Mouse (Mus musculus) neural tube, embryonic 11.5 days (tissue): ENCODE measurements around the gene Pcdh15. TPM values are rescaled to one million over a fixed set of nuclear protein-coding genes. Genes with fewer than 3 reads are reported as not detected.

ENCODE experiments used
- ATAC-seq: fragments of 200-750 bp; cut with Nextera tagmentation; 2 replicates; pipeline ENCODE4 v1.8.0; 2017; ENCODE audit warnings: moderate number of reproducible peaks, mild to moderate bottlenecking, moderate TSS enrichment, moderate library complexity; ENCODE audit not compliant: insufficient read depth, low FRiP score, low TSS enrichment
- DNase-seq: peaks from one replicate; pipeline ENCODE4 v3.0.0-alpha.2; 2015; ENCODE audit warnings: low spot score
- H3K27ac ChIP-seq: fragments of 300-500 bp; sonication (generic); 2 replicates; pipeline ENCODE4 v1.5.1; 2014; ENCODE audit warnings: low read depth, mild to moderate bottlenecking, low read length
- H3K27me3 ChIP-seq: fragments of 300-500 bp; sonication (generic); 2 replicates; pipeline ENCODE4 v1.6.1; 2014; ENCODE audit warnings: mild to moderate bottlenecking, low read length, mixed read lengths; ENCODE audit not compliant: control insufficient read depth, insufficient read depth
- H3K36me3 ChIP-seq: fragments of 300-500 bp; sonication (generic); 2 replicates; pipeline ENCODE4 v1.6.1; 2014; ENCODE audit warnings: mild to moderate bottlenecking, low read length, moderate library complexity, mixed read lengths; ENCODE audit not compliant: control insufficient read depth, insufficient read depth
- H3K4me1 ChIP-seq: fragments of 300-500 bp; sonication (generic); 2 replicates; pipeline ENCODE4 v1.6.1; 2014; ENCODE audit warnings: low read length, mixed read lengths; ENCODE audit not compliant: control insufficient read depth, insufficient read depth
- H3K4me2 ChIP-seq: fragments of 300-500 bp; sonication (generic); 2 replicates; pipeline ENCODE4 v1.6.1; 2014; ENCODE audit warnings: low read depth, mild to moderate bottlenecking, moderate library complexity
- H3K4me3 ChIP-seq: fragments of 300-500 bp; sonication (generic); 2 replicates; pipeline ENCODE4 v1.5.1; 2014; ENCODE audit warnings: low read depth, low read length
- H3K9ac ChIP-seq: fragments of 300-500 bp; sonication (generic); 2 replicates; pipeline ENCODE4 v1.6.1; 2014; ENCODE audit warnings: mild to moderate bottlenecking, low read length
- H3K9me3 ChIP-seq: fragments of 300-500 bp; sonication (generic); 2 replicates; pipeline ENCODE4 v1.6.1; 2016; ENCODE audit warnings: low read length; ENCODE audit not compliant: control insufficient read depth
- WGBS: fragments of 180-500 bp; shearing (Covaris S2); extraction: QIAGEN DNeasy Blood & Tissue Kit; methylation state at CpG from one replicate; pipeline ENCODE4 v1.1.7; 2014; 5-methylcytosine and 5-hydroxymethylcytosine counted together
- polyA plus RNA-seq: library from polyadenylated mRNA; unstranded; fragments of >200 nt; fragmentation: Nextera tagmentation; extraction: Ambion mirVana; gene quantifications from 2 replicates; pipeline ENCODE4 v1.2.1, GENCODE M21; 2014

The Pcdh15 gene
- polyA plus RNA-seq, 1 experiment from 2014 or later: 1.9 TPM

DNA sequence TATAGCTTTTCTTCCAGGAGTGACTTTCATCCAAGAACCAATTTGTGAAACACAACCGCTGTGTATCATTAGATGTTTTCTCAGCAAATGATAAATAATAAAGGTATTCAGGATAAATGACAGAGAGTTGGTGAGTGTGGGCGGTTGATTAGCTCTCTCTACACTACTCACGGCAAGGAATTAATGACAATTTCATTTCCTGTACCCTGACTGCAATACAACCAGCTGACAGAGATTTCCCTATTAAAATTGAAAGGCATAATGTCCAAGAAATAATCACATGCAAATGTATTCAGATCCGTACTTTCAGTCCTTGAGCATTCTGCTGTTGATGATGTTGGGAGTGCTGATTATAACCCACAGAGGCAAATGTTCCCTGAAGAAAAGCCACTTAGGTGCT is 181.3 kb downstream of the Pcdh15 start:
- Histone ChIP-seq H3K27me3 (no peaks in the 10 kb centered on the region), H3K4me1 (no peaks in the 10 kb centered on the region), H3K9me3 (no peaks in the 10 kb centered on the region), H3K4me2 (no peak overlapping the region), H3K4me3 (no peak overlapping the region), H3K9ac (no peak overlapping the region), H3K27ac (no peak overlapping the region), H3K36me3 (no peaks in the 10 kb centered on the region)
- ATAC-seq (no peak), DNase-seq (no peak)
- 95% methylated on average over 4 of the region's 4 CpGs for WGBS

DNA sequence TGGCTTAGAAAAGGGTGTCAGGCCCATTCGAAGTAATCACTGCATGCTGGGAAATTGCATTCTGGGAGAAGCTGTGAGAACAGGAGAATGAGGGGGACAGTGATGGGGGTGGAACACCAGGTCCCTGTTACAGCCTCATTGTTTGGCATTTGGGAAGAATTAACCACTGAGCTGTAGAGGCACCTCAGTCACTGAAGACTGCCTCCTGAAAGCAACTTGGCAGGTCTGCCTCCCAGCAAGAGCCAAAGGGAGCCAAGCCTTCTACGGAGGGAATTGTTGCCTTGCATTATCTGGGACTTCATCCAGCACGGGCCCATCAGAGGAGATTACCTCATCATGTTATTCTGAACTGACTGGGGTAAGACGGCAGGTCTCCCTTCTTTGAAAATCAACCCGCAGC is 197.3 kb downstream of the Pcdh15 start:
- DNase-seq (no peak), ATAC-seq (no peak)
- no peak overlapping the region for H3K27ac ChIP-seq
- H3K4me2 ChIP-seq: no peak overlapping the region
- H3K4me1 ChIP-seq: no peaks in the 10 kb centered on the region
- H3K9ac ChIP-seq: no peak overlapping the region
- no peak overlapping the region for H3K4me3 ChIP-seq
- no peaks in the 10 kb centered on the region for H3K27me3 ChIP-seq
- WGBS: 74% methylated on average over 5 of the region's 5 CpGs
- H3K9me3 ChIP-seq: no peaks in the 10 kb centered on the region
- no peaks in the 10 kb centered on the region for H3K36me3 ChIP-seq

DNA sequence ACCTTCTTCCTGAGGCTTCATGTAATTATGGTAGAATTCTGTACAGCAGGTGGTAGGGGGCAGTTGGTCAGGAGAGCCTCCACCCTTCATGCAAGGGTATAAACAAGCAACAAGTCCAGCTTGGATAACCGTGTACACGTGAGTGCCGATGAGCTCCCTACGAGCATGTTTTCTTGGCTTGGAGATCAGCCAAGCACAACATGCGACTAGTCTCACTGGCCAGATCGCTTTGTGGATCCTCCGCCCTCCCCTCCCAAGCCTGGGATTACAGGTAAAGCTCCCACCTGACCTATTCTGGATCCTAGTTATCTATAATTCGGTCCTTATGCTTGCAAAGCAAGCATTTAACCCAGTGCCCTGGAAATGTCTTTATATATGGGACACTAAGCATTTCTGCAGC is 202.8 kb downstream of the Pcdh15 start:
- no peak for ATAC-seq
- Histone ChIP-seq H3K4me1 (no peaks in the 10 kb centered on the region), H3K36me3 (no peaks in the 10 kb centered on the region), H3K4me2 (no peak overlapping the region), H3K27ac (no peak overlapping the region), H3K4me3 (no peak overlapping the region), H3K9ac (no peak overlapping the region), H3K9me3 (no peaks in the 10 kb centered on the region), H3K27me3 (no peaks in the 10 kb centered on the region)
- DNase-seq: no peak
- WGBS: 88% methylated on average over 8 of the region's 8 CpGs

DNA sequence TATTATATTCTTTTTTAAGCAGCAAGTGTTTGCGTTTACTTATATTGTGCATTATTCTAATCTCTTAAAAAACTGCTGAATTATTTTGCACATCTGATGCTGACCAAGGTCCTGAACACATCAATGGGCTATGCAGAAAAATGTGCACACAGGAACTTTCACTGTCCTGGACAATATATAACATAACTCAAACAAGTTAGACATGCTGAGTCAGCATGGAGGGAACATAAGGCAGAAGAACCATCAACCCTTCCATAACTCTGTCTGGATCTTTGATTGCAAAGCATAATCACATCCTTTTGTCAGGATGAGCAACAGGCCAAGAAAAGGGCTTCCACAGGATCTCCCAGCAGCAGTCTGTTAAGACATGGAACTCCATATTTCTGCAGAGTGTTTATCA is 207.5 kb downstream of the Pcdh15 start:
- no peak overlapping the region for H3K9ac ChIP-seq

DNA sequence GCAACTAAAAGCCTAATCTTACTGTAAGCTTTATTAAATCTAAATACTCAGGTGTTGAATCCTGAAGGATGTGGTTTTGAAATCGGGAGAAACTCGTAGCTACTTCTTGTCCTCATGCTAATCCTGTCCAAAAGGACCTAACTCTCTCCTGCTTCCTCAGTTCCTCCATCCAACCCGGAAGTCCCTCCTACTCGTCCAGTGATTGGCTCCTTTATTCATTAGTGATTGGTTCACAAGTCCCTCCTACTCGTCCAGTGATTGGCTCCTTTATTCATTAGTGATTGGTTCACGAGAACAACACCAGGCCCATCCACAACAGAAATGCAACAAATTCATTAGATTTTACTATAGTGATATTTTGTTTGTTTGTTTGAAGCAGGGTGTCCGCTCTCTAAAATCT is 227.7 kb downstream of the Pcdh15 start:
- no peaks in the 10 kb centered on the region for H3K27me3 ChIP-seq
- no peak overlapping the region for H3K4me2 ChIP-seq
- ATAC-seq (no peak), DNase-seq (no peak)
- no peaks in the 10 kb centered on the region for H3K4me1 ChIP-seq
- no peak overlapping the region for H3K4me3 ChIP-seq
- no peak overlapping the region for H3K27ac ChIP-seq
- H3K9ac ChIP-seq: no peak overlapping the region
- no peaks in the 10 kb centered on the region for H3K36me3 ChIP-seq
- 87% methylated on average over 7 of the region's 7 CpGs for WGBS
- H3K9me3 ChIP-seq: no peaks in the 10 kb centered on the region

More for the DNA sequence above, 207.5 kb downstream of the Pcdh15 start:
- Histone ChIP-seq H3K27me3 (no peaks in the 10 kb centered on the region), H3K4me3 (no peak overlapping the region), H3K9me3 (no peaks in the 10 kb centered on the region), H3K4me2 (no peak overlapping the region), H3K27ac (no peak overlapping the region), H3K4me1 (no peaks in the 10 kb centered on the region), H3K36me3 (no peaks in the 10 kb centered on the region)
- WGBS: 97% methylated on average over 1 of the region's 1 CpGs
- ATAC-seq (peak; percentile 38; the same call in 1 of the 2 replicates), DNase-seq (no peak)

DNA sequence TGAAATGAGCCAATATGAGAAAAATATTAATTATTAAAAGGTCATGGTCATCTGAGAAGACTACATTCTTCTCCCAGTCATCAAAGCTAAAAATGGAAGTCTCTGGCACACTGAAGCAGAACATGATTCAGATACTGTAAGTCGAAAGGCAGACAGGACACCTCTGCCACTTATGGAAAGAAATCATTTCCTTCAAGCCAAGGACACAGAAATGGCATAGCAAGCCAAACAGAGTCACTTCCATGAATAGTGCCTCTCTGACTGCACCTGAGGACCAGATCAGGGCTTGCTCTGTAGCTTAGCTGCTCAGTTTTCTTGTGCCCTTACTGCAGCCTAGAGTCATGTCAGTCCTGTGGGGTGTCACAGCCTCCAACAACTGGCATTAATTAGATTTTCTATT is 234.3 kb downstream of the Pcdh15 start:
- no peak overlapping the region for H3K4me3 ChIP-seq
- no peaks in the 10 kb centered on the region for H3K36me3 ChIP-seq
- H3K27me3 ChIP-seq: no peaks in the 10 kb centered on the region
- no peaks in the 10 kb centered on the region for H3K4me1 ChIP-seq
- no peaks in the 10 kb centered on the region for H3K9me3 ChIP-seq
- ATAC-seq: no peak
- DNase-seq: no peak
- no peak overlapping the region for H3K9ac ChIP-seq
- H3K27ac ChIP-seq: no peak overlapping the region
- no peak overlapping the region for H3K4me2 ChIP-seq
- WGBS: 87% methylated on average over 1 of the region's 1 CpGs

DNA sequence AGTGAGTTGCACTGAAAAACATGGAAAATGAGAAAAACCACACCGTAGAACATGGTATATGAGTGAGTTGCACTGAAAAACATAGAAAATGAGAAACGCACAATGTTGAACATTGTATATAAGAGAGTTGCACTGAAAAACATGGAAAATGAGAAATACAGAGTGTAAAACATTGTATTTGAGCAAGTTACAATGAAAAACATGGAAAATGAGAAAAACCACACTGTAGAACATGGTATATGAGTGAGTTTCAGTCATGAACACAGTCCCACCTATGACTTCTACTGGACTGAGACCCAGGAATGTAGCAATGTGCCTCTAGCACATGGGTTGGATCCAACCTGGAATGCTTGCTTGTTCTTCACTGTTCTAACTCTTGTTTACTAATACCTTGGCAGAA is 279.9 kb downstream of the Pcdh15 start:
- ATAC-seq (no peak), DNase-seq (no peak)
- no peaks in the 10 kb centered on the region for H3K9me3 ChIP-seq
- H3K4me2 ChIP-seq: no peak overlapping the region
- H3K27ac ChIP-seq: no peak overlapping the region
- WGBS: 88% methylated on average over 2 of the region's 2 CpGs
- H3K36me3 ChIP-seq: no peaks in the 10 kb centered on the region
- H3K4me3 ChIP-seq: no peak overlapping the region
- no peak overlapping the region for H3K9ac ChIP-seq
- H3K27me3 ChIP-seq: no peaks in the 10 kb centered on the region
- H3K4me1 ChIP-seq: no peaks in the 10 kb centered on the region

DNA sequence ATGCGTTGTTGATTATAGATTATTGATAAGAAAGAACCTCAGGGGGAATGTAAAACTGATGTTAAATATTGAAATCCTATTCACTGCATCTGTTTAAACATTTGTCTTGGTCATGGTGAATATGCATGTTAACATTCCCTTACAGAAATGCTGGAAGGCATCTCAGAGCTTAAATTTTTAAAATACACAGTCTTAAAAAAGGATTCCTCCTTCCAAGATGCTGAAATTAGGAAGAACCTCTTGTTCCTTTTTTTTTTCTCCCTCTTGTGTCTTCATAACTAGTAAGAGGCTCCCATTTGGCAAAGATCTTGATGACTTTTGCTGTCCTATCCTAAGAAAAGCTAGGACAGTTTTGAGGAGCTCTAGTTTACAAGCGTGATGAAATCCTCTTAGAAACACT is 284.9 kb downstream of the Pcdh15 start:
- H3K36me3 ChIP-seq: no peaks in the 10 kb centered on the region
- no peak overlapping the region for H3K9ac ChIP-seq
- WGBS: 88% methylated on average over 2 of the region's 2 CpGs
- H3K27me3 ChIP-seq: no peaks in the 10 kb centered on the region
- H3K4me1 ChIP-seq: no peaks in the 10 kb centered on the region
- no peaks in the 10 kb centered on the region for H3K9me3 ChIP-seq
- no peak overlapping the region for H3K4me2 ChIP-seq
- H3K27ac ChIP-seq: no peak overlapping the region
- DNase-seq (no peak), ATAC-seq (no peak)
- H3K4me3 ChIP-seq: no peak overlapping the region

DNA sequence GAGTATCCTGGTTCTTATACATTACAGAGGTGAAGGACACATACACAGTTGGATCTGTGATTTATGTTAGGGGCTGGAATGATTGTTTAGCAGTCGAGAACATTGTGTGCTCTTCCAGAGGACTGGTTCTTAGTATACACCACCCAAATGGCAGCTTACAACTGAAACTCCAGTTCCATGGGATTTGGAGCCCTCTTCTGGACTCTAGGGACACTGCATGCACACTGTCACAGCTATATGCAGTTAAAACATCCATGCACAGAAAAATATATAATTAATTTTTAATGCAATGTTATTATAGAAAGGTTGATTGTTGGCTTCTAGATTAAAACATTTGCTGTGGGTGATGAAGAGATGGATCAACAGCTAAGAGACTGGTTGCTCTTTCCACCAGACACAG is 301.3 kb downstream of the Pcdh15 start:
- DNase-seq (no peak), ATAC-seq (no peak)
- 72% methylated on average over 1 of the region's 1 CpGs for WGBS
- no peaks in the 10 kb centered on the region for H3K9me3 ChIP-seq
- H3K4me1 ChIP-seq: no peaks in the 10 kb centered on the region
- H3K36me3 ChIP-seq: no peaks in the 10 kb centered on the region
- H3K4me3 ChIP-seq: no peak overlapping the region
- no peak overlapping the region for H3K27ac ChIP-seq
- no peak overlapping the region for H3K4me2 ChIP-seq
- no peaks in the 10 kb centered on the region for H3K27me3 ChIP-seq
- H3K9ac ChIP-seq: no peak overlapping the region
